Mouse (Mus musculus) midbrain, embryonic 13.5 days (tissue): ENCODE measurements around the gene Ugt1a6a. TPM values are rescaled to one million over a fixed set of nuclear protein-coding genes. Genes with fewer than 3 reads are reported as not detected.
"Not testable (repeated sequence)": the region's sequence is repeated elsewhere in the genome, so short reads cannot be mapped to it uniquely, and the experiment has no call there.

ENCODE experiments used
- ATAC-seq: fragments of 200-750 bp; cut with Nextera tagmentation; 2 replicates; pipeline ENCODE4 v1.8.0; 2017; ENCODE audit warnings: mild to moderate bottlenecking, moderate TSS enrichment, moderate library complexity
- H3K27ac ChIP-seq: fragments of 300-500 bp; sonication (generic); 2 replicates; pipeline ENCODE4 v1.5.1; 2015; ENCODE audit warnings: inconsistent platforms, mild to moderate bottlenecking, moderate library complexity
- H3K27me3 ChIP-seq: fragments of 300-500 bp; sonication (generic); 2 replicates; pipeline ENCODE4 v1.6.1; 2015; ENCODE audit warnings: mild to moderate bottlenecking, inconsistent platforms
- H3K36me3 ChIP-seq: fragments of 300-500 bp; sonication (generic); 2 replicates; pipeline ENCODE4 v1.6.1; 2015; ENCODE audit warnings: mild to moderate bottlenecking, inconsistent platforms
- H3K4me1 ChIP-seq: fragments of 300-500 bp; sonication (generic); replicated peaks from 2 replicates; pipeline ENCODE4 v1.6.1; 2015; ENCODE audit warnings: inconsistent platforms
- H3K4me2 ChIP-seq: fragments of 300-500 bp; sonication (generic); replicated peaks from 2 replicates; pipeline ENCODE4 v1.6.1; 2015; ENCODE audit warnings: moderate library complexity, mild to moderate bottlenecking, inconsistent platforms
- H3K4me3 ChIP-seq: fragments of 300-500 bp; sonication (generic); replicated peaks from 2 replicates; pipeline ENCODE4 v1.5.1; 2015; ENCODE audit warnings: mild to moderate bottlenecking, inconsistent platforms
- H3K9ac ChIP-seq: fragments of 300-500 bp; sonication (generic); replicated peaks from 2 replicates; pipeline ENCODE4 v1.6.1; 2015; ENCODE audit warnings: mild to moderate bottlenecking, inconsistent platforms
- H3K9me3 ChIP-seq: fragments of 300-500 bp; sonication (generic); 2 replicates; pipeline ENCODE4 v1.6.1; 2016; ENCODE audit warnings: mild to moderate bottlenecking, inconsistent platforms
- WGBS: fragments of 180-500 bp; shearing (Covaris S2); methylation state at CpG from one replicate; pipeline ENCODE4 v1.1.7; 2015; 5-methylcytosine and 5-hydroxymethylcytosine counted together
- polyA plus RNA-seq: library from polyadenylated mRNA; unstranded; fragments of >200 nt; fragmentation: Nextera tagmentation; extraction: Ambion mirVana; gene quantifications from 2 replicates; pipeline ENCODE4 v1.2.1, GENCODE M21; 2015

Gene Ugt1a6a
- polyA plus RNA-seq, 1 experiment from 2014 or later: 0.90 TPM

DNA sequence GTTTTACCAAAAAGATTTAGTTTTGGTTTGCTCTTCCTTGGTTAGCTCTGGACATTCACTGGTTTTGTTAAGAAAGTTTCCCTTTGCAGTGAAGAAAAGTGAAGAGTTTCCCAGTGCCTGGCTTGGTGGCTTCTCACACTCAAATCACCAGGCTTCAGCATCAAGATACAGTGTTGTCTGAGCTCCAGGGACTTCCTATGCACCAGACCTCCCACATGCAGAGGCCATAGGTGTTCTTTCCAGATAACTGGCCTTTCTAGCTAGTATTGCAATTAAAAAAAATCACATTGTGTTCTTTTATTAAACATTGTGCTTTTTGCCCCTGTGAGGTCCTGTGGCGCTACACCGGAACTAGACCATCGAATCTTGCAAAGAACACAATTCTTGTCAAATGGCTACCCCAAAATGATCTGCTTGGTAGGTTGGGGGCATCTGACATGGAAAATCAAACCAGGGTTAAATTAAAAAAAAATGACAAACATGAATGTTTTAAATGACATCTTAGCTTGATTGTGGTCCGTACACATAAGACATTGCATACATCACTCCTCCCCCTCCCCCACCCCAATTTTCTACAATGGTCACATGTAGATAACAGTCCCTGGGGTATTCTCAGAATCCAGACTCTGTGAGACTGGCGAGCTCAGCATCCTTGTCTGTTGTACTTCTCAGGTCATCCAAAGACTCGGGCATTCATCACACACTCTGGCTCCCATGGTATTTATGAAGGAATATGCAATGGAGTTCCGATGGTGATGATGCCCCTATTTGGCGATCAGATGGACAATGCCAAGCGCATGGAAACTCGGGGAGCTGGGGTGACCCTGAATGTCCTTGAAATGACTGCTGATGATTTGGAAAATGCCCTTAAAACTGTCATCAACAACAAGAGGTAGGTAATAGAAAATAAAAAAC lies 81.1 kb downstream of the Ugt1a6a start:
- peaks cover 61% of the 10 kb centered on the region for H3K9me3 ChIP-seq
- no peak overlapping the region for H3K4me2 ChIP-seq
- no peak overlapping the region for H3K27ac ChIP-seq
- WGBS: 69% methylated on average over 10 of the region's 10 CpGs
- no peak overlapping the region for H3K9ac ChIP-seq
- no peaks in the 10 kb centered on the region for H3K36me3 ChIP-seq
- H3K4me3 ChIP-seq: no peak overlapping the region
- no peak for ATAC-seq
- no peaks in the 10 kb centered on the region for H3K4me1 ChIP-seq
- no peaks in the 10 kb centered on the region for H3K27me3 ChIP-seq

DNA sequence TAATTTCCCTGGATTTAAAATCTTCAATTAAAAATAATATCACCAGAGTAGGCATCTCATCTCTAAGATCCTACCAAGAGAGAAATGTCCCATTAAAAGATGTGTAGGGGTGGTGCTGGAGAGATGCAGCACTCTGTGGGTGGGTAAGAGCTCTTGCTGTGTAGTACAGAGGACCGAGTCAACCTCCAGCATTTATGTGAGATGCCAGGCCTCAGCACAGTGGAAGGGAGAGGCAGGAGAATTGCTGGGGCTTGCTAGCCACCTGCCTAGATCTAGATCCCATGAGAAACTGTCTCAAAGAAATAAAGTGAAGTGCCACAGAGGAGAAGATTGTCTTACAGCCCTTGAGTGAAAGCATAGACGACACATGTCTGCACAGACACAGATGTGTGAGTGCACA lies 81.9 kb downstream of the Ugt1a6a start:
- Histone ChIP-seq H3K4me1 (no peaks in the 10 kb centered on the region), H3K4me3 (no peak overlapping the region), H3K27me3 (no peaks in the 10 kb centered on the region), H3K36me3 (no peaks in the 10 kb centered on the region), H3K9ac (no peak overlapping the region), H3K27ac (no peak overlapping the region), H3K4me2 (no peak overlapping the region), H3K9me3 (peaks cover 58% of the 10 kb centered on the region)
- no peak for ATAC-seq
- 59% methylated on average over 2 of the region's 2 CpGs for WGBS

DNA sequence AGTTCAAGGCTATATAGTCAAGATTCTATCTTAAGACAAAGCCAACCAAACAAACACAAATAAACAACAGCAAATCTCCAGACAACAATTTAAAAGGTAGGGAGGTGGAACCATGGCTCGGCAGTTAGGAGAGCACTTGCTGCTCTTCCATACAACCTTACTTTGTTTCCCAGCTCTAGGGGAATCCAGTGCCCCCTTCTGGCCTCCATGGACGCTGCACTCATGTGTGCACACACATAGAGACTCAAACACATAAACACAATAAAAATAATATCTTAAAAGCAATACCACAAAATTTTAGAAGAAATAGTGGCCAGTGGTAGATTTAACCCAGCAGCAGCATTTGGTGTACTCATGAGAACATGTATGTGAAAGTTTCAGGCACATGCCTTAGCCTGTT lies 82.5 kb downstream of the Ugt1a6a start:
- Histone ChIP-seq H3K4me1 (no peaks in the 10 kb centered on the region), H3K4me2 (no peak overlapping the region), H3K9ac (no peak overlapping the region), H3K27me3 (no peaks in the 10 kb centered on the region), H3K27ac (no peak overlapping the region), H3K4me3 (no peak overlapping the region), H3K9me3 (peaks cover 54% of the 10 kb centered on the region), H3K36me3 (no peaks in the 10 kb centered on the region)
- ATAC-seq: no peak
- 69% methylated on average over 2 of the region's 2 CpGs for WGBS

DNA sequence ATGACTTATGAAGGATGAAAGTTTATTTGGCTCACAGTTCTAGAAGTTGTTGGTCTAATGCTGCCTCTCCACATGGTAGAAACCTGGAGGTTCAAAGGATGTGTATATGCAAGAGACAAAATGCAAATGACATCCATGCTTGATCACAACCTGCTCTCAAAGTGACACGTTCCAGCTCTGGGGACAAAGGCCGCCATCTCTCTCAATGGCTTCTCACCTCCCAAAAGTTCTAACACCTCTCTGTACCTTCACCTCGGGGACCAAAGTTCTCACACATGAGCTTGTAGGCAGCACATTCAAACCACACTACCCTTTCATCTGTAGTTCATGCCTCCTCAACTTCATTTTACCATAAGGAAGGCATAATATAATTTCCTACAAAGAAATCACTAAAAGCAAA lies 83.0 kb downstream of the Ugt1a6a start:
- no peak overlapping the region for H3K27ac ChIP-seq
- no peaks in the 10 kb centered on the region for H3K36me3 ChIP-seq
- no peak overlapping the region for H3K4me2 ChIP-seq
- H3K4me1 ChIP-seq: no peaks in the 10 kb centered on the region
- H3K9ac ChIP-seq: no peak overlapping the region
- H3K27me3 ChIP-seq: no peaks in the 10 kb centered on the region
- ATAC-seq: no peak
- 39% methylated on average over 3 of the region's 3 CpGs for WGBS
- H3K4me3 ChIP-seq: no peak overlapping the region
- peaks cover 51% of the 10 kb centered on the region for H3K9me3 ChIP-seq

DNA sequence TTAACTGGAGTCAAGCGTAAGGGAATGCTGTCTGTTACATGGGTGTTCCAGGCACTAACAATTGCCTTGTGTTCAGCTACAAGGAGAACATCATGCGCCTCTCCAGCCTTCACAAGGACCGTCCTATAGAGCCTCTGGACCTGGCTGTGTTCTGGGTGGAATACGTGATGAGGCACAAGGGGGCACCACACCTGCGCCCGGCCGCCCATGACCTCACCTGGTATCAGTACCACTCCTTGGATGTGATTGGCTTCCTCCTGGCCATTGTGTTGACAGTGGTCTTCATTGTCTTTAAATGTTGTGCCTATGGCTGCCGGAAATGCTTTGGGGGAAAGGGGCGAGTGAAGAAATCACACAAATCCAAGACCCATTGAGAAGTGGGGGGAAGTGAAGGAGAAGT lies 83.4 kb downstream of the Ugt1a6a start:
- H3K9me3 ChIP-seq: peaks cover 47% of the 10 kb centered on the region
- whole genome bisulfite sequencing: 74% methylated on average over 9 of the region's 9 CpGs

DNA sequence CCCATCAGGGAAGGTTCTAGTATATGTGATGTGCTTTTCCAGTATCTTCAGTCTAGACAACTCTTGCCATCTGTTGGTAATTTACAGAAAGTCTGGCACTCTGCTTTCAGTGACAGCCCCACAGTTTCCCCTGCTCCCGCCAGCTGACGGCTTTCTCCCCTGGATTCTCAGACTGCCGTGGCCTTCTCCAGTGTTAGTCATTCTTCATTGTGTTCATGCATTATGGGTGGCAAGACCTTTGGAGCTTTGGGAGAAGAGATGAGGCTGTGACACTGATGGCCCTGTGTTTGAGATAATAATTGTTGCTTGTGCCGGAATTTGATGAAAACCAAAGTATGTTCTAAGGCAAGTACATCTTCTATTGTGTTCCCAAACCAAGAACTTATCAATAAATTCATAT lies 84.0 kb downstream of the Ugt1a6a start:
- Histone ChIP-seq H3K9me3 (peaks cover 41% of the 10 kb centered on the region), H3K36me3 (no peaks in the 10 kb centered on the region), H3K4me2 (no peak overlapping the region), H3K27ac (no peak overlapping the region), H3K27me3 (no peaks in the 10 kb centered on the region), H3K4me1 (no peaks in the 10 kb centered on the region), H3K9ac (no peak overlapping the region), H3K4me3 (no peak overlapping the region)
- WGBS: 52% methylated on average over 4 of the region's 4 CpGs
- no peak for ATAC-seq

More for the DNA sequence above, 83.4 kb downstream of the Ugt1a6a start:
- no peaks in the 10 kb centered on the region for H3K4me1 ChIP-seq
- H3K27me3 ChIP-seq: no peaks in the 10 kb centered on the region
- H3K4me2 ChIP-seq: no peak overlapping the region
- no peak for ATAC-seq
- no peaks in the 10 kb centered on the region for H3K36me3 ChIP-seq
- H3K27ac ChIP-seq: no peak overlapping the region
- no peak overlapping the region for H3K9ac ChIP-seq
- no peak overlapping the region for H3K4me3 ChIP-seq

DNA sequence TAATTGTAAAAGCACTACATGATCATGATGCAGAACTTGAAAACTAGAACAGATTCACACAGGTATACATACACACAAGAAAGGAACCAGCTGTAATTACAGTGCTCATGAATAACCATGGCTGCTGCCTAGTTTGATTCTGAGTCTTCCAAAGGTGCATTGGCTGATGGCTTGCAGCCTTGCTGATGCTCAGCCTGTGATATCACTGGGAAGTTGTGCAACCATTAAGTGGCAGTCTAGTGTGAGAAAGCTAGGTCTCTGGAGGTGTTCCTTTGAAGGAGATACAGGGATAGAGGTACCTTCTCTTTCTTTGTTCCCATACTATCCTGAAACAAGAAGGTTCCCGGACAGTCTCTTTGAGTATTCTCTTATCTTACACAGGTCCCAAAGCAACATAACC lies 84.4 kb downstream of the Ugt1a6a start:
- H3K4me2 ChIP-seq: no peak overlapping the region
- H3K9ac ChIP-seq: no peak overlapping the region
- no peaks in the 10 kb centered on the region for H3K36me3 ChIP-seq
- no peak overlapping the region for H3K27ac ChIP-seq
- H3K9me3 ChIP-seq: peaks cover 37% of the 10 kb centered on the region
- no peaks in the 10 kb centered on the region for H3K4me1 ChIP-seq
- no peak for ATAC-seq
- H3K27me3 ChIP-seq: no peaks in the 10 kb centered on the region
- no peak overlapping the region for H3K4me3 ChIP-seq
- 26% methylated on average over 1 of the region's 1 CpGs for WGBS

DNA sequence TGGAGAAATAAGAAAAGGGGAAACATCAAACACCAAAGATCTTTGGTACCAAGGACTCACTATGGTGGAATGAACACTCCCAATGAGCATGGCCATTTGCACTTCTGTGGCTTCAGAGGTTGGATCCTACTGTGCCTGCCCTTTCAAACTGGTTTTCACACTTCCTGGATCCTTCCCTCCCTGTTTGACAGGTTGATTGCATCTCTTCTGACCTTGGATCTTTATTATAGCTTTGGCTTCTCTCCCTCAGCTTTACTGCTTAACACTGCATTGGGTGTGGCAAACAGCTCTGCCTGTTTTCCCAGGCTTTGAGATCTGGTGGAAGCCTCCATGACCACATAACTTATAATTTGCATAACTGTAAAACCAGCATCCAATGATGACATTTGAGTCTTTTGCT lies 85.7 kb downstream of the Ugt1a6a start:
- no peak for ATAC-seq

DNA sequence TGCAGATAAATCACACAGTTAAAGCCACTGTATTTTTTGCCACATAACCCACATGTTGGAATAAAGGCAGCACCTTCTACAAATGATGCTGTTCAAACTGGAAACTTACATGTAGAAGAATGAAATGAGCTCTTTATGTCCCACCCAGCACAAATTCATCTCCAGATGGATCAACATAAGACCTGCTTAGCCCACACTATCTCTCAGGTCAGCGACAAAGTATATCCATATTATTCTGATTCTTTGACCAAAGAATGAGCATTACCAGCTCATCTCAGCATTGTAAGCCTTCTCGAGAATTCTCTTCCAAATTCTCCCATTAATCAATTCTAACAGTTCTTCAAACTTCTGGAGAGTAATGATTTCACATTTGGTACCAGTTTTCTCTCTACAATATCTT lies 87.6 kb downstream of the Ugt1a6a start:
- Histone ChIP-seq H3K36me3 (no peaks in the 10 kb centered on the region), H3K4me2 (no peak overlapping the region), H3K4me3 (no peak overlapping the region), H3K9me3 (peaks cover 29% of the 10 kb centered on the region), H3K27ac (no peak overlapping the region), H3K27me3 (no peaks in the 10 kb centered on the region), H3K4me1 (no peaks in the 10 kb centered on the region), H3K9ac (no peak overlapping the region)
- ATAC-seq: no peak
- 54% methylated on average over 2 of the region's 2 CpGs for WGBS

More for the DNA sequence above, 85.7 kb downstream of the Ugt1a6a start:
- H3K9me3 ChIP-seq: peaks cover 27% of the 10 kb centered on the region
- H3K4me2 ChIP-seq: no peak overlapping the region
- H3K4me3 ChIP-seq: no peak overlapping the region
- no peak overlapping the region for H3K9ac ChIP-seq
- no peaks in the 10 kb centered on the region for H3K27me3 ChIP-seq
- no peaks in the 10 kb centered on the region for H3K4me1 ChIP-seq
- H3K27ac ChIP-seq: no peak overlapping the region
- H3K36me3 ChIP-seq: no peaks in the 10 kb centered on the region

DNA sequence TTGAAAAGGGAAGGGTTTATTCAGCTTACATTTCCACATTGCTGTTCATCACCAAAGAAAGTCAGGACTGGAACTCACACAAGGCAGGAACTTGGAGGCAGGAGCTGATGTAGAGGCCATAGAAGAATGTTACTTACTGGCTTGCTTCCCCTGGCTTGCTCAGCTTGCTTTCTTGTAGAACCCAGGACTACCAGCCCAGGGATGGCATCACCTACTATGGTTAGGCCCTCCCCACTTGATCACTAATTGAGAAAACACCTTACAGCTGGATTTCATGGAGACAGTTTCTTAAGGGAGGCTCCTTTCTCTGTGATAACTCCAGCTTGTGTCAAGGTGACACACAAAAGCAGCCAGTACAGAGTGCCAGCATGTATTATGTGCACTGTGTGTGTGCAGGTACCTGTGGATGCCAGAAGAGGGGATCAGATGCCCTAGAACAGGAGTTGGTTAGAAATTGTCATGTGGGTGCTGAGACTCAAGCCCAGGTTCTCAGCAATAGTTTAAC lies 88.5 kb downstream of the Ugt1a6a start:
- peaks cover 32% of the 10 kb centered on the region for H3K9me3 ChIP-seq
- H3K36me3 ChIP-seq, H3K9ac ChIP-seq, ATAC-seq, H3K4me3 ChIP-seq, H3K27me3 ChIP-seq, H3K27ac ChIP-seq, H3K4me1 ChIP-seq, H3K4me2 ChIP-seq: not testable (repeated sequence)

DNA sequence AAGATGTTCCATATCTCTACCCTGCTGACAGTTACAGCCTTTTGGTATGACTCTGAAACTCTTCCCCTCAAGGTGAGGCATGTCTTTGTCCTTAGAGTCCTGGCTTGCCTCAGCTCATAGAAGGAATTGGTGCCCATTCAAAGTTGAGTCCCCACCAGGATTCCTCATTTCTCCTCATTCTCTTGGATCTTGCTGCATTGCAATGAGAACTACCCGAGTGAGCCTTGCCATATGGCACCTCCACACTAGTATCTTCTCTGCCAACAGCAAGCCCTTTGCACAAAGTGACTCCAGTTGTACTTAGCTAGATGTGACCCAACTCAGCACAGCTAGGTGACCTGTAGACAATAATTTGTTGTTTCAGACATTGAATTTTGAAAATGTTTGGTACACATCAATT lies 89.0 kb downstream of the Ugt1a6a start:
- no peak for ATAC-seq
- 55% methylated on average over 1 of the region's 1 CpGs for WGBS
- no peaks in the 10 kb centered on the region for H3K36me3 ChIP-seq
- H3K4me1 ChIP-seq: no peaks in the 10 kb centered on the region
- H3K9ac ChIP-seq: no peak overlapping the region
- H3K27me3 ChIP-seq: no peaks in the 10 kb centered on the region
- peaks cover 38% of the 10 kb centered on the region for H3K9me3 ChIP-seq
- H3K4me3 ChIP-seq: no peak overlapping the region
- no peak overlapping the region for H3K4me2 ChIP-seq
- H3K27ac ChIP-seq: no peak overlapping the region

DNA sequence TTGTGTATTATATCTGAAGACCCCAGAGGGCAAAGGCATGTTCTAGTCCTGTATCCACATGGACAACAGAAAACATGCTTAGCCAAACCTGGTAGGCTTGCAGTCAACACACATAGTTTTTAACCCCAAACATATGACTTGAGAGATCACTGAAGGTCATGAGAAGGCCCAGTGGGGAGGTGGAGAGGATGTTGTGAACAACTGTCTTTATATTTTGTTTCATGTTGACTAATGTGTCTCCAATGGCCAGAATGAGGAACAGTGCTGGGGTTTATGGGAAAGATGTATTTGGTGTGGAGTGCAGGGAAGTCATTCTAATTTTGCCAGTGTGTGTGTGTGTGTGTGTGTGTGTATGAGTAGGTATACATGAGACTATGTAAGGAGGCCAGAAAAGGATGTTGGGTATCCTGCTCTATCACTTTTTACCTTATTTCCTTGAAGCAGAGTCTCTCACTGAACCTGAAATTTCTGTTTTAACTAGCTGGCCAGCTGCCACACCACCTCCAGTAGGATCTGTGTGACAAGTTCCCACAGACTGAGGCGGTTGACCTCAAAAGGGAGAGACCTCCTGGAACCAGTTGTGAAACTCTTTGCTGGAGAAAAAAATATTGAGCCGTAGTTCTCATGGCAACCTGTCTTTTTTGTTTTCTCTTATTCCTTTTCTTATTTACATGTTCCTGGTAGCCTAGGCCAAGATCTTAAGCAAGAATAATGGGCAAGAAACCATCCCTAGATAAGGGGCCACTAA lies 89.6 kb downstream of the Ugt1a6a start:
- Histone ChIP-seq H3K36me3 (no peaks in the 10 kb centered on the region), H3K9me3 (peaks cover 44% of the 10 kb centered on the region), H3K4me1 (no peaks in the 10 kb centered on the region), H3K27ac (no peak overlapping the region), H3K4me2 (no peak overlapping the region), H3K27me3 (no peaks in the 10 kb centered on the region), H3K4me3 (no peak overlapping the region), H3K9ac (no peak overlapping the region)
- WGBS: 68% methylated on average over 2 of the region's 2 CpGs
- ATAC-seq: no peak
